Mouse (Mus musculus) cerebral cortex, adult 2 months (tissue): ENCODE measurements around the gene Mcat.

Experiments
- WGBS: fragments of 180-500 bp; shearing (Covaris S2); methylation state at CpG from one replicate; pipeline ENCODE4 v1.1.7; 2018; 5-methylcytosine and 5-hydroxymethylcytosine counted together

Gene Mcat

GRCm38 (mm10) chr15:83509950-83510804 lies 53.4 kb downstream of the Mcat start:
- WGBS, result 23% methylated on average over 17 of the region's 17 CpGs

- WGBS, result 81% methylated on average over 6 of the region's 6 CpGs
Observed at GRCm38 (mm10) chr15:83501483-83501882, 62.1 kb downstream of the Mcat start.

- WGBS, result 69% methylated on average over 3 of the region's 3 CpGs
Observed at GRCm38 (mm10) chr15:83500352-83500751, 63.2 kb downstream of the Mcat start.

DNA sequence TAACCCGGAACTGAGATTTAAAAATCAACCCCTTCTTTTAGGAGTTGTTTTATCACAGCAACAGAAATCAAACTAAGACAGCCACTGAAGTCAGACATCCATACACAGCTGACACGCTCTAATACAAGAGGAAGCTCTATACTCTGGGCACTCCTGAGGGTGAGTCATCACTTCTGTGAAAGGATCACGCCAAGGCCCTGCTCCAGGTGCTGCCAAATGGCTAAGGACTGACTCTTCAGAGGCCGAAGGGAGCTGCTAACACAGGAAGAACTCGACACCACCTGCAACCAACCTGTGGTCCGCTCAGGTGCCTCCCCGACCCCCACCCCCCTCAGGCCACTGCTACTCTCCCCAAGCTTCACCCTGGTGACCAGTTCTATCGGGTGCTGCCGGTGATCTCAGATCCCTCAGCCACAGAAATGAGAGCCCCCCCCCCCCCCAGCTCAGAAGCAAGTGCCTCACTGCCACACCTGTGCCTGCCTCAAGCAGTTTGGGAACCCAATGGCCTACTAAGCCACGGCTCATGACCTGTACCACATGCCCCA lies 64.3 kb downstream of the Mcat start:
- 88% methylated on average over 10 of the region's 10 CpGs for WGBS

- 92% methylated on average over 6 of the region's 6 CpGs for WGBS
Observed at GRCm38 (mm10) chr15:83497299-83497698, 66.3 kb downstream of the Mcat start.
